Mouse (Mus musculus) frontal cortex, adult 2 months (tissue): ENCODE results near the gene Rpsa. TPM values are rescaled to one million over a fixed set of nuclear protein-coding genes. Genes with fewer than 3 reads are reported as not detected.

Experiments used
- DNase-seq, 2 experiments: peaks; one replicate each; pipeline ENCODE4 v3.0.0; 2022; ENCODE audit warnings: low spot score in 1 of 2; ENCODE audit errors: extremely low spot score in 1 of 2
- polyA plus RNA-seq: library from polyadenylated mRNA; depleted of rRNA; stranded (reverse); fragments of >200 nt; gene quantifications from 2 replicates; pipeline ENCODE4 v1.2.3, GENCODE M21; 2012

Rpsa gene
- polyA plus RNA-seq, 1 experiment = 932 TPM

DNA sequence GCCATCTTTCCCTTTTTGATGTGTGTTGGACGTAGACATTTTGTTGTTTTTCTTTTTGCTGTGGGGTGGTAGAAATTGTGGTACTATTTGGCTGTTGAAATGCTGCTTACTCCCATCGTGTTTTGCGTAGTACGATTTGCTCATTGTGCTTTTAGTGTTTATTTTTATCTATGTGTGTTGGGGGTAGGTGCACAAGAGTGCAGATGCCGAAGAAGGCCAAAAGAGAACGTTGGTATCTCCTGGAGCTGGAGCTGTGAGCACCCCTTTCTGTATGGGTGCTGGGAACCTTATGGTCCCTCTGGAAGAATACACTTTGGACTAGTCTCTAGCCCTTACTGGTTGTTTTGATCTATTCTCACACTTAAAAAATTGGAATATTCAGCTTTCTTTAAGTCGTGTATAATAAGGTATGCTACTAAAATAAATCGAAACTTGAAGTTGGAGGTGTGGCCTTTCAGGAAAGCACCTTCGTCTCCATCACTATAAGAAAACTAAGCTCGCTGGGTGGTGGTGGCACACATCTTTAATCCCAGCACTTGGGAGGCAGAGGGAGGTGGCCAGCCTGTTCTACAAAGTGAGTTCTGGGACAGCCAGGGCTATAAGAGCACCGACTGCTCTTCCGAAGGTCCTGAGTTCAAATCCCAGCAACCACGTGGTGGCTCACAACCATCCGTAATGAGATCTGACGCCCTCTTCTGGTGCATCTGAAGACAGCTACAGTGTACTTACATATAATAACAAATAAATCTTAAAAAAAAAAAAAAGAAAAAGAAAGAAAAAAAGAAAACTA, 16.1 kb upstream of the Rpsa start:
- DNase-seq = no peak

DNA sequence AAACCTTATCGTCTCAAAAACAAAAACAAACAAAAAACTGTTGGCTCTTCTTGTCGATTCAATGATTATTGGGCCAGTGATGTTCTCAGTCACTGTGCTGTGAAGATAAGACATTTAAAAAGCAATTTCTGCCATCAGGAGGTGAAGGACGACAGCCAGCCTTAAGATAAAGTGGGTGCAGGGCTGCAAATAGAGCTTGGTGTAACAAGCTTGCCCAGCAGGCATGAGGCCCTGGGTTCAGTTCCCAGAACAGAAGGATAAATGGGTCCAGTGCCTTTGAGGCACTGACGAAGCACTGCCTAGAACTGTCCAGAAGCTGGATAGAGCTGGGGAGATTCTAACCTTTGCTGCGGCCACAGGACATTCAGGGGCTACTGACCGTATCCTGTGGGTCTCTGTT, 15.0 kb upstream of the Rpsa start:
- DNase-seq = no peak

DNA sequence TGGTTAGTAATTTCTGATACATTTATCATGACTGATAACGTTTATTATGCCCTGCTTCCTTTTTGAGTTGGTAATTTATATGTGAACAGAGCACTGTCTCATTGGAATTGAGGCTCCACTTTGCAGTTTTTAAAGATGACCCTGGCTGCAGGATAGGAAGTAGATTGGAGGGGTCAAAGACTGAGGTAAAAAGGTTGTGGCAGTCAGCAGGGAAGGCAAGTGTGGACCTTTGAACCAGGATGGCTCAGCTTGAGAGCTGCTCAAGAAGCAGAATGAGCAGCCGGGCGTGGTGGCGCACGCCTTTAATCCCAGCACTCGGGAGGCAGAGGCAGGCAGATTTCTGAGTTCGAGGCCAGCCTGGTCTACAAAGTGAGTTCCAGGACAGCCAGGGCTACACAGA, 14.0 kb upstream of the Rpsa start:
- no peak for DNase-seq

DNA sequence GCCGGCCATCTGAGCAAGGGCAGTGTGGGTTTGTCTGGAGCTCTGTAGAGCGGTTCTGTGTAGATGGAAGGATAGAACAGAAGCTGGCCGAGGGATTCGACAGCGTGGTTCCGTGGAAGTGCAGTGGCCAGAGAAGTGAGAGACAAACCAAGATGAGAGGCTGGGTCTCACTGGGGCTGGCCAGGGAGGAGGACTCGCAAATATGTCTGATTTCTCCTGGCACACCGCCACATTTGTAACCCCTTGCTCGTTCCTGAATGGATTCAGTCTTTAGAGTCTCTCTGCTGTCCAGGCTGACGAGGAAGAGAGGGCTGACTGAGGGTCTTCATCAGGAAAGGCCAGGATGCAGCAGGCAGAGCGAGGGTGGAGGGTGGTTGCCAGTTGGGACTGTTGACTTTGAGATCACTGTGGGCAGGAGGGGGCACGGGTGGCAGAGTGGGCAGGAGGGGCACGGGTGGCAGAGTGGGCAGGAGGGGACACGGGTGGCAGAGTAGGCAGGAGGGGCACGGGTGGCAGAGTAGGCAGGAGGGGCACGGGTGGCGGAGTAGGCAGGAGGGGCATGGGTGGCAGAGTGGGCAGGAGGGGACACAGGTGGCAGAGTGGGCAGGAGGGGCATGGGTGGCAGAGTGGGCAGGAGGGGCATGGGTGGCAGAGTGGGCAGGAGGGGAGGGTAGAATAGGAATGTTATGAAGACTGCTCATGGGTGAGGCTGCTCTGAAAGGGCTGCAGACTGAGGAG, 13.3 kb upstream of the Rpsa start:
- no peak for DNase-seq

DNA sequence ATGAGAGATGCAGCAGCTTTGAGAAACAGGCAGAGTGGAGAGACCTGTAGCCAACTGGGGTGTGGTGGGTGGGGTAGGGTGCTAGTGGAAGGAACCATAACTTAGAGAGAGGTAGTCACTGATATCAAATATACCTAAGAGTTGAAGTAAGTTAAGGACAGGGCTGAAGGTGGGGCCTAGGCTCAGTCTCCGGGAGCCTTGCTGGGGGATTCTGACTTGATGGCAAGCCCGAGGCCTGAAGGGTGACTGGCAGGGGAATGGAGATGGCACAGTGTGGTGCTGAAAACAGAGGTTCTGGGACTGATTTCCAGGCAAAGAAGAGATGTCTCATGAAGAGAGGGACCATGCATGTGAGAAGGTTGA, 12.7 kb upstream of the Rpsa start:
- no peak for DNase-seq

DNA sequence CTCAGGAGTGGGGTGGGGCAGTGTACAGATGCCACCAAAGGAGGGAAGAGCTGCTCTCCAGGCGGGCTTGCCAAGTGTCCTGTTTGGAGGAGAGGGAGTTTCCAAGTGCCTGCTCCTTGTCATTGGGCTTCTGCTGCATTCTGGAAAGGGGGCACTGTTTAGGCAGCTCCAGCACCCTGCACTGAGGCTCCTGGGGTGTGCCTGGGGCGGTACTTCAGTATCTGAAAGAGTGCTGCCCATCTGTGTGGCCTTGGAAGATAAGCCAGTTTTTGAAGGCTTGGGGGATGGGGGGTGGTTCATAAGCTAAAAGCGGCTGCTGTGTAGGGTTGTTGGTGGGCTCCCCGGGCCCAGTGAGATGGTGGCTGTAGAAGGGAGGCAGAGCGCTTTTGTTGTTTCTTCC, 11.9 kb upstream of the Rpsa start:
- DNase-seq = no peak

DNA sequence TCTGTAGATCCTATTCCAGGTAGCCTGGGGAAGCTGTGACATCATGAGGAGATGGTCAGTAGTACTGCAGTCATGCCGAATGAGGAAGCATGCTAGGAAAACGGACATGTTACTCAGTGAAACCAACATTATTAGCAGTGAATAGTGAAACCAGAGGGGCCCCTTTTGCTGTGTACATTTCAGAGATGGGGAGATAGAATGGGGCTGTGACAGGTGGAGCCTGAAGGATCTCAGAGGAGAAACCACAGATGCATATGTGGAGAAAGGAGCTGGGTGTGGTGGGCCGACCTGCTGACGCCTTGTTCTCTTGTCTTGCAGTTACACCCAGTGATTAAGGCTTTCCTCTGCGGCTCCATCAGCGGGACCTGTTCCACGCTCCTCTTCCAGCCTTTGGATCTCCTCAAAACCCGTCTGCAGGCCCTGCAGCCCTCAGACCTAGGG, 11.3 kb upstream of the Rpsa start:
- DNase-seq = no peak

DNA sequence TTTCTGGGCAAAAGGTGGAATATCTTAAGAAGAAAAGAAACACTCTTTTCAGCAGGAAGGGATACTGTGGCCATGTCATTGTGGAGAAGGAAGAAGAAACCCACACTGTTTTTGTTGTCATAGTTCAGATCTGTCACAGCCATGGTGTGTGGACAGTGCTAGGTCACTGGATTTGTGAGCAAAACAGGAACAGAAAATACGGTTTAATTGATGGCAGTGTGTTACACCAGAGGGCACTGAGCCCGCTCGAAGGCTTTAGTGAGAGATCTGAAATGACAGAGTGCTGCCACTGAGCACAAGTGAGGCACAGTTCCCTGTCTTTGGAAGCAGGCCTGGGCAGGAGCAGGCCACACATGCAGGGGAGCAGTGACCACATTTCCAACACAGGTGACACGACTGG, 9.3 kb upstream of the Rpsa start:
- no peak for DNase-seq

DNA sequence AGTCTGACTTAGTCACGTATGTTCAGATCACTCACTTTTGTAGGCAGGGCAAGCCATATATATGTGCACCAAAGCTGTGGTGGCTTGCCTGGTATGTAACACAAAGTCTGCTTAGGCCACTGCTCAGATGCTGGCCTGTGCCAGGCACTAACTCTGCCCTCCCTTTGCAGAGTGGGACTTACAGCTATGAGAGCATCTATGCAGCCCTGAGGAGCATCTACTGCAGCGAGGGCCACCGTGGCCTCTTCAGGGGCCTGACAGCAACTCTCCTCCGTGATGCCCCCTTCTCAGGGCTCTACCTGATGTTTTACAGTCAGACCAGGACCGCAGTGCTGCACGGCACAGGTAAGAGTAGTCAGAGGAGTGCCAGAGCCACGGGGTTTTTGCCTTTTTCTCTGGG, 7.0 kb upstream of the Rpsa start:
- no peak for DNase-seq

DNA sequence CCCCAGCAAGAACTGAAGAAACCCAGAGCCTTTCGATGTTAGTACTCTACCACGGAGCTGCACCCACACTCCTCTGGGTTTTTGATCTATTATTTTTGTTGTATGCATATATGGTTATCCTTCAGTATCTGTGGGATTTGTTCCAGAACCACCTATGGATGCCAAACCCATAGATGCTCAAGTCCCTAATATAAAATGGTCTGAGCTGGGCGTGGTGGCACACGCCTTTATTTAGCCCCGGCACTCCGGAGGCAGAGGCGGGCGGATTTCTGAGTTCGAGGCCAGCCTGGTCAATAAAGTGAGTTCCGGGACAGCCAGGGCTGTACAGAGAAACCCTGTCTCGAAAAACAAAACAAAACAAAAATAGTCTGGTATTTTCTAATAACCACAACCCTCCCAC, 621 bp upstream of the Rpsa start:
- no peak for DNase-seq

DNA sequence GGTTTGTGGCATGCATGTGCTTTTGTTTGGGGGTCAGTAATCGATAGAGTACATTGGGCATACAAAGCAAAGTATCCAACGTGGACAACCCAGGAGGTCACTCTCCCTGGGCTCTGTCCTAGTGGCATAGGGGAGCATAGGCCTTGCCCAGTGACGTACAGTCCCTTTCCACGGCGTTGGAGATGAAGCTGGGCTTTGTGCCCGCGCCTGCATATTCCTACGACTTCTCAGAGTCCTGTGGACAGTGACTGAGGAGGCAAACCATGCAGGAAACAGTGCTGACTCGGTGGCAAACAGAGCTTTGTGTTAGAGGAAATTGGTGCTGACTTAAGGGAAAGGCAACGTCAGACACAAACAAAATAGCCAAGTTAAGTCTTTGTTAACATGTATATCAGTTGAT, 1.8 kb downstream of the Rpsa start:
- no peak for DNase-seq

DNA sequence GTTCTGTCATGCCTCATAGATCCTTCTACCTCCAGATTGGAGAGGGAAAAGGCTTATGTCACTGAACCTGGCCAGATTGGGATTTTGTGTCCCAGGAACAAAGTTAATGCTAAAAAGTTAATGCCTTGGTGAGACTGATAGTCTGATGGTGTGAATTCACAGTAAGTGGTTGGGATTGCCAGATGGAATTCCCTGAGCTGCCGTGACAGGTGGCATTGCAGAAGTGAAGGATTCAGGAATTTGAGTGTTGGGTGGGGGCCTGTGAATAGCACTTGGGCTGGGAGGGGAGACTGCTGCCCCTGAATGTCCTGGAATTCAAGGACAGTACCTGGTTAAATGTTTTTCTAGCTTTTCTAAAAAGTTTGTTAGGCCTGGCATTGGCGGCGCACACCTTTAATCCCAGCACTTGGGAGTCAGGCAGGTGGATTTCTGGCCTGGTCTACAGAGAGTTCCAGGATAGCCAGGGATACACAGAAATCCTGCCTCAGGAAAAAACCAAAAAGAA, 4.3 kb downstream of the Rpsa start:
- no peak for DNase-seq

DNA sequence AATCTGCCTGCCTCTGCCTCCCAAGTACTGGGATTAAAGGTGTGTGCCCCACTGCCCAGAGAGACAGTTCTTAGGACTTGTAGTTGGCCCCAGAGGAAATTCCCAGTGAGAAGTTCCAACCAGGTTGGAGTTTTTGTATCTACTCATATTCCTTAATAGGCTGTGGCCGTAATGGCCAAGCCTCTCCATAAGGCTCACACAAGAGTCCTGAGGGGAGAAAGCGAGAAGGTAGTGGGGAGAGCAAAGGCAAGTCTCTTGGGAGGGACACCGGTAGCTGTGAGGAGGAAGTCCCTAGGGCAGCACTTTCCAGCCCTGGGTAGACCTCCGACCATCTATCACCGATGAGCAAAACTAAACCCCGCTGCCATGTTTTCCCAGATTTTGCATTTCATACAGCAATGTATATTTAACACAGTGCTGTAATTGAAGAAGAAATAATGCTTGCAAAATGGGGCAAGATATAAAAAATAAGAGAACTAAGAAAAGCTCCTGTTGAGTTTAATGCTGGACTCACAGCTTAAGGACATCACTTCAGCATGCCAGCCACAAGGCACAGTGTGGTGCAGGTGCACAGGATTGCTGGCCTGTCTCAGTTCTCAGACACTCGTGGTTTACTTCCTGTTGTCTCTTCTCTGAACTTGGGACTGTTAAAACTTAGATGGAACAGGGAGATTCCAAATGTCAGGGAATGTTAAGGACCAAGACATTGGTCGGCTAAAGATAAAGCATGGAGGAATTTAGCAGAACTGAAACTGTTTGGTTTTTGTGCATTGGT, 5.7 kb downstream of the Rpsa start:
- DNase-seq = no peak

DNA sequence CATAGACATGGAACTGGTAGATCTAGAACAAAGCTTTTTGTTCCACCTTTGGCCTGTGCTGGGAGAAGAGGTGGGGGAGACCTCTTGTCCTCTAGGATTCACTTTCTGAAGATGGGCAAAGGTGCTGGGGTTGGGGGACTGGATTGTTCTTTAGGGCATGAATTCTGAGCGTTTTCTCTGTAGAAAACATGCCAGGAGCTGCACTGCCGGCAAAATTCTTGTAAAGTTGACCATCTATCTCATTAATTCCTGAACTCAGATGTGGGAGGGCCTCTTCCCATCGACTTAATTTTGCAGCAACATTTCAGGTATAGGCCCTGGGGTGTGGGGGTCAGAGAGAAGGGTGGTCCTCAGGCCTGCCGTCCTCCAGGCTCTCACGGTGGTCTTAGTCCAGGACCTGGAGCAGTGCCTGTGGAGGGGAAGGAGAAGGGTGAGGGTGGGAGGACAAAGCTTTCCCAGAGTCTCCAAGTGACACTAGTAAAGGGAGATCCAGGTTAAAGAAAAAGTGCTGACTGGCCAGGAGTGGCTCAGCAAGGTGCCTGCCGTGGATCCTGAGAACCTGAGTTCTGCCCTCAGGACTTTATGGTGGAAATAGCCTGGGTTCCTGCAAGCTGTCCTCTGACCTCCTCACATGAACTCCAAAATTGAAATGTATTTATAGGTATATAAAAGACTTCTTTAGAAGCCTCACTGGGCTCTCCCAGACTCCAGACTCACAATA, 6.4 kb downstream of the Rpsa start:
- no peak for DNase-seq

DNA sequence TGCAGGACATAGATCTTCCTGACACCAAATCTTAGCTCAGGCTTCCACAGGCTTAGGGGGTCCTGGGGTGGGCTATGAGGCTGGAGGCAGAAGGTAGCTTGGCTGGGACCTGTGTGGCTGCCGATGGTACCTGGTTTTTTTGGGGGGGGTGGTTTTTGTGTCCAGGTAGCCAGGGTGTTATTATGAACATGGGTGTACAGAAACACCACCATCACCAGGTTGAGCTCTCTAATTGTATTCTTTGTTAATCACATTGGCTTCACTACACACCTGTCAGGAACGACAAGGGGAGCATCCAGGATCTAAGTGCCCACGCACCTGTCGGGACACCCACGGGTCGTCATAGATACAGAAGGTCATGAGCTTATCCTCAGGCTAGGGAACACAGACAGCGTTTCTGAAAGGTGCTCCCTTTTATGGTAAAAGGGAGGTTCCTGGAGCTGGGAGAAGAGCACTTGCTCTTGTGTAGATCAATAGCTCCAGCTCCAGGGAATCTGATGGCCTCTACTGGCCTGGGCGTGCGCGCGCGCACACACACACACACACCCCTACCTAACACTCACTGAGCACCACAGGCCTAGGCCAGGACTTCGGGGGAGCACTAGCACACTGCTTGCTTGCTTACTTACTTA, 7.2 kb downstream of the Rpsa start:
- DNase-seq = no peak

DNA sequence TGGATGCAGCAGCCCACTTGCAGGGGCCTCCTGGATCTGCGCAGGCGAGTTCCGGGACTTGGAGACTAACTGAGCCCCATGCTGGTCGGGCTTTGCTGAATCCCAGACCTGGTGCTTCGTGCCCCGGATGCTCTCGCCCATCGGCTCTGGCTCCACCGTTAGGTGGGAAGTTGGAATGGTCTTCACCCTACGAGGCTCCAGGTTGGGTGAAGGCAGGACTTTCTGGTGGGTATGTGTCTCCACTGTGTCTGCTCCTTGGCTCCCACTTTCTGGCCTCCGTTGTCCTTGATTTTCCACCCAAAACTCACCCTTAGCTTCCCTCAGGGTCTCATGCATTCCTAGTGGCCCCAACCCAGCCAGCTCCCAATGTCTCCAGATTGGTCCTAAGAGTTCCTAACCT, 8.0 kb downstream of the Rpsa start:
- no peak for DNase-seq

DNA sequence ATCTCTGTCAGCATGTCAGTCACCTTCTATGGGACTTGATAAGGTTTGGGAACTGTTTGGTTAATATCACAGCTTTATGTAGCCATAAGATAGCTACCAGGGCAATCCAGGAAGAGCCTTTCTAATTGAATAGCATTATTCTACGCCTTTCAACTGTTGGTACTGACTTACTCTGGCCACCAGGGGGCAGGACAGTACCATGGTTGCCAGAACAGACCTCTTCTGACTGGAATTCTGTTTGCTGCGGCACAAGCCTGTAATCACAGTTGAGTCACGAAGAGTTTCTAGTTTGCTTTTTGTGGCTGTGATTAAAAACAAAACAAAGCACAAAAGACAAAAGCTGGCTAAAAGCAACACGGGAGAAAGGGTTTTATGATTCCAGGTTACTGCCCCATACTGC, 13.2 kb downstream of the Rpsa start:
- peak; percentile 28 to 92 for DNase-seq

DNA sequence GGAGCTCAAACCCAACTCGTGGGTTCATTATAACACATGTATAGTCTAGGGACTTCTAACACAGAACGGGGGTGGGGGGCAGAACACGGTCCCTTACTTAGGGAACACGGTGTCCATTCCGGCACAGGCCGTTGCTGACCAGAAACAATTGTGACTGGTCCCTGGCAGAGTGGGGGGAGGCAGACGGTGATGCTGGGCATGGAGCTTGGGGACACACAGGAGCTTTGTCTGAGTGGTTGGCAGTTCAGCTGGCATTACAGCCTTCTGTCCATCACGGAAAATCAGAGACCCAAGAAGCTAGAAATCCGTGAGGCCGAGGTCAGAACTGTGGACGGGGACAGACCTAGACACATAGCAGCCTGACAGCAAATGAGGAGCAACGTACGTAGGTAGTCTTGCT, 17.0 kb downstream of the Rpsa start:
- DNase-seq = peak in 1 of 2 experiments; percentile 22

DNA sequence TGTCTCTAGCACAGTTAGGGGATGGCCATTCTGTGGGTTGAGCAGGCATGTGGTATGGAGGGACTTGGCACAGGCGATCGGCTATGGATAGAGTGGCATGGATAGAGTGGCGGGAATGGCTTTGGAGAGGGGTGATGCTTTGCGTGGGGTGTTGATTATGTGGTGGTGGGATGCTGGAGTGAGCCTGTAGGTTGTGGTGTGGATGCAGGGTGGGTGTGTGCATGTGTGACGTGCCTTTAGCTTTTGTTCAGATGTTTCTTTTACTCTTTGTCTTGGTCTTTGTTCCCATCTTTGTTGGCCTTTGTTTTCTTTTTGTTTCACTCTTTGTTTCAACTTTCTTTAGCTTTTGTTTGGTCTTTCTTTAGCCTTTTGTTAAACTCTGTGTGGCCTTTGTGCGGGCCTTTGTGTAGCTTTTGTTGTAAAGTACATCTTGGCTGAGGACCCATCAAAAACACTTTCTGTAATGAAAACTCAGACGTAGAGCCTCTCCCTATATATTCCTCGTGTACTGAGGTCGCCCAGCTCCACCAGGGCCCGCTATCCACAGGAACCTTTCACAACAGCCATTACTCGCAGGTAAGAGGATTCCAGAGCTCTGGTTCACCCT, 21.8 kb downstream of the Rpsa start, which contains the start of gene Mobp:
TSS of gene Mobp (plus strand) at position 486 of the 607 bp plus-strand sequence.
- DNase-seq = peak in 1 of 2 experiments; percentile 26

DNA sequence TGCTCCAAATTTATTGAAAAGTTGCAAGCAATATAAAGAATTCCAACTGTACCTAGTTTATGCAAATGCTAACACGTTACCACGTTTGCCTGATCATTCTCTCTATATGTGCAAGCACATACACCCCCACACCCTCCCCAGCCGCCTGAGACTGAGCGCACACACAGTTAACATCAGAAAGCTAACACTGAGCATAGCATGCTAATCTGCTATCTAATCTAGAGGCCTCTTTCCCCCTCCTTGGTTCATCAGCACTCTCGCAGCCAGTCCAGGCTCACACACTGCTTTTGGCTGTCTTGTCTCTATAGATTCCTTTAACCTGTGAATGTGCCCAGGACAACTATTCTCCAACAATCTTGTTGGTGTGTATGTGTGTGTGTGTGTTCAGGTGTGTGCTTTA, 23.7 kb downstream of the Rpsa start:
- DNase-seq = no peak
